Mouse (Mus musculus) MEL (cell line): ENCODE results near the gene Ryr3. TPM values are rescaled to one million over a fixed set of nuclear protein-coding genes. Genes with fewer than 3 reads are reported as not detected.

ENCODE experiments used
- DNase-seq: peaks from one replicate; pipeline ENCODE4 v3.0.0; 2011; ENCODE audit warnings: low read depth, low spot score
- H3K27ac ChIP-seq: 2 replicates; pipeline ENCODE4 v1.5.1; 2012; ENCODE audit warnings: low read depth, mild to moderate bottlenecking, control low read depth, low read length, moderate library complexity; ENCODE audit not compliant: control insufficient read depth
- H3K27me3 ChIP-seq, 2 experiments: fragments of 150-350 bp in 1 of 2; sonication (generic) in 1 of 2; 2 replicates each; pipeline ENCODE4 v1.6.1; 2012; ENCODE audit warnings: low read length in 2 of 2, mild to moderate bottlenecking in 2 of 2, improper control_type of control experiment in 1 of 2, moderate library complexity in 1 of 2; ENCODE audit not compliant: insufficient read depth in 2 of 2, control insufficient read depth in 1 of 2
- H3K36me3 ChIP-seq, 2 experiments: 2 replicates each; pipeline ENCODE4 v1.6.1; 2012 to 2014; ENCODE audit warnings: low read length in 2 of 2, improper control_type of control experiment in 1 of 2, inconsistent platforms in 1 of 2, mild to moderate bottlenecking in 1 of 2; ENCODE audit not compliant: insufficient read depth in 2 of 2, control insufficient read depth in 1 of 2
- H3K4me1 ChIP-seq, 2 experiments: fragments of 150-350 bp in 1 of 2; sonication (generic) in 1 of 2; 2 replicates each; pipeline ENCODE4 v1.6.1; 2012; ENCODE audit warnings: low read length in 2 of 2, improper control_type of control experiment in 1 of 2, mild to moderate bottlenecking in 1 of 2; ENCODE audit not compliant: insufficient read depth in 2 of 2, control insufficient read depth in 1 of 2
- H3K4me3 ChIP-seq, 2 experiments: fragments of 150-350 bp in 1 of 2; sonication (generic) in 1 of 2; 2 replicates each; pipeline ENCODE4 v1.5.1; 2012; ENCODE audit warnings: low read depth in 2 of 2, low read length in 2 of 2, mild to moderate bottlenecking in 2 of 2, moderate library complexity in 2 of 2, control low read depth in 1 of 2, improper control_type of control experiment in 1 of 2; ENCODE audit not compliant: control insufficient read depth in 1 of 2, insufficient read depth in 1 of 2
- H3K79me2 ChIP-seq: 2 replicates; pipeline ENCODE4 v1.6.1; 2012; ENCODE audit warnings: mild to moderate bottlenecking, low read length, moderate library complexity; ENCODE audit not compliant: control insufficient read depth, poor library complexity, insufficient read depth
- H3K9ac ChIP-seq: 2 replicates; pipeline ENCODE4 v1.6.1; 2012; ENCODE audit warnings: low read depth, mild to moderate bottlenecking, control low read depth, low read length, moderate library complexity; ENCODE audit not compliant: control insufficient read depth, poor library complexity, severe bottlenecking
- H3K9me3 ChIP-seq: fragments of 150-350 bp; sonication (generic); replicated peaks from 2 replicates; pipeline ENCODE4 v1.6.1; 2012; ENCODE audit warnings: mild to moderate bottlenecking, low read length, improper control_type of control experiment, moderate library complexity; ENCODE audit not compliant: insufficient read depth
- CTCF ChIP-seq, 3 experiments: IDR thresholded peaks in 2 of 3; conservative IDR thresholded peaks in 1 of 3; 2 replicates each; pipeline ENCODE4 v1.5.1; 2011 to 2012; ENCODE audit warnings: low read length in 3 of 3, low read depth in 2 of 3, mild to moderate bottlenecking in 2 of 3, improper control_type of control experiment in 1 of 3, inconsistent platforms in 1 of 3, mixed read lengths in 1 of 3, moderate library complexity in 1 of 3; ENCODE audit not compliant: control insufficient read depth in 1 of 3, insufficient read depth in 1 of 3, poor library complexity in 1 of 3, severe bottlenecking in 1 of 3
- GABPA ChIP-seq: IDR thresholded peaks from 2 replicates; pipeline ENCODE4 v1.6.1; 2012; ENCODE audit warnings: low read depth, mild to moderate bottlenecking, inconsistent platforms, low read length, improper control_type of control experiment, moderate library complexity
- HCFC1 ChIP-seq: IDR thresholded peaks from 2 replicates; pipeline ENCODE4 v1.6.1; 2012; ENCODE audit warnings: low read depth, mild to moderate bottlenecking, inconsistent platforms, low read length, improper control_type of control experiment, moderate library complexity
- JUND ChIP-seq: IDR thresholded peaks from 2 replicates; pipeline ENCODE4 v1.6.1; 2011; ENCODE audit warnings: low read depth, mild to moderate bottlenecking, improper control_type of control experiment, low read length
- RAD21 ChIP-seq: IDR thresholded peaks from 2 replicates; pipeline ENCODE4 v1.6.1; 2011; ENCODE audit warnings: mild to moderate bottlenecking, low read depth, low read length, improper control_type of control experiment
- RCOR1 ChIP-seq: IDR thresholded peaks from 2 replicates; pipeline ENCODE4 v1.6.1; 2012; ENCODE audit warnings: low read depth, mild to moderate bottlenecking, inconsistent platforms, low read length, improper control_type of control experiment
- SIN3A ChIP-seq: IDR thresholded peaks from 2 replicates; pipeline ENCODE4 v1.6.1; 2012; ENCODE audit warnings: low read length, improper control_type of control experiment, inconsistent platforms
- SMC3 ChIP-seq: IDR thresholded peaks from 2 replicates; pipeline ENCODE4 v1.6.1; 2011; ENCODE audit warnings: low read depth, low read length, improper control_type of control experiment
- ZKSCAN1 ChIP-seq: IDR thresholded peaks from 2 replicates; pipeline ENCODE4 v1.6.1; 2012; ENCODE audit warnings: low read depth, mild to moderate bottlenecking, inconsistent platforms, low read length, improper control_type of control experiment, moderate library complexity
- polyA plus RNA-seq, 2 experiments: library from polyadenylated mRNA; stranded (reverse) in 1 of 2; unstranded in 1 of 2; fragments of >175 nt in 1 of 2; fragments of >200 nt in 1 of 2; gene quantifications; 2 replicates each; pipeline versions ENCODE4 v1.2.1 to v1.2.4; 2012; ENCODE audit warnings: low replicate concordance in 2 of 2, low read depth in 1 of 2; ENCODE audit not compliant: insufficient read length in 2 of 2, insufficient read depth in 1 of 2, missing spikeins in 1 of 2
- total RNA-seq: library from RNA; depleted of rRNA; stranded (reverse); fragments of 300-350 nt; gene quantifications from 2 replicates; pipeline ENCODE4 v1.2.3, GENCODE M21; 2012

Gene Ryr3
- total and polyA plus RNA-seq, 3 experiments = 0.04 TPM; not detected in 2

DNA sequence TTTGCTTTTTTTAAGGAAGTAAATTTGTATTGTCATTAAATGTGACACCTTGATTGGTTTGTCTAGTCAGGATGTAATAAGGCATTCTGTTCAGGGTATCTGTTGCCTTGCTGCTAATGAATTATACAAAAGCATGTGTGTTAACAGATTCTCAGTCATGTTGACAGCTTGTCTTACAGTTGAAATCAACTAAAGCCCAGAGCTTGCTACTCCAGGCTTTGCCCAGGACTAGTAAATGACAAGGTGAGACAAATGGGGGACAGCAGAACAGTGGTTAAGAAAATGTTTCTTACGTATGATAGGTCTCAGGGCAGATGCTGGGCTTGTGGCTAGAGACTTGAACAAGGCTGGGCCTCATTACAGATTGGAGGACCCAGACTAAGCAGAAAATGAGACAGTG lies 20.1 kb upstream of the Ryr3 start:
- Histone ChIP-seq H3K4me3 (no peak overlapping the region), H3K36me3 (no peaks in the 10 kb centered on the region), H3K79me2 (no peaks in the 10 kb centered on the region), H3K9ac (no peak overlapping the region), H3K27ac (no peak overlapping the region), H3K4me1 (no peaks in the 10 kb centered on the region), H3K27me3 (no peaks in the 10 kb centered on the region), H3K9me3 (no peaks in the 10 kb centered on the region)
- TF ChIP-seq GABPA (no peak), RCOR1 (no peak)
- DNase-seq = no peak

DNA sequence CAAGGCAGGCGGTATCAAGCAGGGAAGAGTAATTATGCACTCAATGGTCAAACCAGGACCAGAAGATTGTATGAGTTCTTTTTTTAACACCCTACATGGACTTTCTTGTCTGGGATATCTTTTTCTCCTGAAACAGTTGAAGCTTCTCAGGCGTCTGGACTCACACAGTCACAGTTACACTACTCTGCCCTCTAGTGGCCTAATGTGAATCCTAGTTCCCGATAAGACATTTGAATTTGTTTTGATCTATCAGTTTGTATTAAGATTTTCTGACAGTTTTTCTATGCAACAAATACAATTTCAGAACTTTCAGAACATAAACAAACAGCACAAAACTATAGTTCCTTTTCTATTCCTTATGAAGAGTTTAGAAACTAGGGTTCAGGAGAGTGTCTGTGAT lies 17.7 kb upstream of the Ryr3 start:
- peak; percentile 35 for DNase-seq
- H3K9me3 ChIP-seq = no peaks in the 10 kb centered on the region
- no peak overlapping the region for H3K27ac ChIP-seq
- no peaks in the 10 kb centered on the region for H3K27me3 ChIP-seq
- H3K9ac ChIP-seq = no peak overlapping the region
- TF ChIP-seq JUND = no peak
- TF ChIP-seq SMC3 = peak; percentile 52
- peak; percentile 31 to 53 (median 34) for TF ChIP-seq CTCF (IDR thresholded peaks at IDR 0.05 in 2 of 3, conservative IDR thresholded peaks at IDR 0.05 in 1 of 3; ENCODE audit: control insufficient read depth in 1 of 3, insufficient read depth in 1 of 3, low read depth in 2 of 3, low read length in 3 of 3, poor library complexity in 1 of 3, severe bottlenecking in 1 of 3)
- no peak for TF ChIP-seq ZKSCAN1
- peak; percentile 36 for TF ChIP-seq RAD21
- TF ChIP-seq HCFC1 = no peak
- H3K4me3 ChIP-seq = no peak overlapping the region
- no peaks in the 10 kb centered on the region for H3K79me2 ChIP-seq
- no peaks in the 10 kb centered on the region for H3K4me1 ChIP-seq
- H3K36me3 ChIP-seq = no peaks in the 10 kb centered on the region

DNA sequence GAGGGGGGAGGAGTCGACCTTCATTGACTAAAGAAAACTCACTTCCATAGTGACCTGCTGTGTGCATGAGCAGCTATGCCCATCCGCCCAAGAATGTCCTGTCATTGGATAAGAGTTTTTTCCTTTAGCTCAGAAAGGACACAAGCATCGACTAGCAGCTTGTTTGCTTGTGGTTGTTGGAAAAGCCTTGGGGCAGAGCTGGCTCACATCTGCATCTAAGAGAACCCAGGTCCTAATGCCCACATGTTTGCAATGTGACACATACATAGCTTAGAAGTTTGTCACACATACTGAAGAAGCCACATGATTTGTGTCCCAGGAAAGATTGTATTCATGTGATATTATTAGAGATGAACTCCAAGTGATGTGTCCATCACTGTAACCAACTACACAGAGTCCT lies 16.5 kb upstream of the Ryr3 start:
- H3K27me3 ChIP-seq = no peaks in the 10 kb centered on the region
- no peak overlapping the region for H3K9ac ChIP-seq

More for the DNA sequence above, 16.5 kb upstream of the Ryr3 start:
- no peaks in the 10 kb centered on the region for H3K9me3 ChIP-seq
- H3K4me3 ChIP-seq = no peak overlapping the region
- H3K27ac ChIP-seq = no peak overlapping the region
- TF ChIP-seq GABPA = no peak
- no peak for TF ChIP-seq CTCF (IDR thresholded peaks at IDR 0.05 in 2 of 3, conservative IDR thresholded peaks at IDR 0.05 in 1 of 3; ENCODE audit: control insufficient read depth in 1 of 3, insufficient read depth in 1 of 3, low read depth in 2 of 3, low read length in 3 of 3, poor library complexity in 1 of 3, severe bottlenecking in 1 of 3)
- TF ChIP-seq SIN3A = no peak
- no peak for TF ChIP-seq HCFC1
- H3K36me3 ChIP-seq = no peaks in the 10 kb centered on the region
- no peaks in the 10 kb centered on the region for H3K79me2 ChIP-seq
- DNase-seq = no peak
- H3K4me1 ChIP-seq = no peaks in the 10 kb centered on the region
